Mouse (Mus musculus) CH12F3 (cell line): Measurements from ENCODE around the gene Emx2.

ENCODE experiments used
- in situ Hi-C: fragments of 300-500 bp; cut with MboI; formaldehyde crosslinking; loops from 2 replicates; pipeline ENCODE4 v1.14.3; 2020; ENCODE audit warnings: low sequenced_read_pairs

Gene Emx2

DNA sequence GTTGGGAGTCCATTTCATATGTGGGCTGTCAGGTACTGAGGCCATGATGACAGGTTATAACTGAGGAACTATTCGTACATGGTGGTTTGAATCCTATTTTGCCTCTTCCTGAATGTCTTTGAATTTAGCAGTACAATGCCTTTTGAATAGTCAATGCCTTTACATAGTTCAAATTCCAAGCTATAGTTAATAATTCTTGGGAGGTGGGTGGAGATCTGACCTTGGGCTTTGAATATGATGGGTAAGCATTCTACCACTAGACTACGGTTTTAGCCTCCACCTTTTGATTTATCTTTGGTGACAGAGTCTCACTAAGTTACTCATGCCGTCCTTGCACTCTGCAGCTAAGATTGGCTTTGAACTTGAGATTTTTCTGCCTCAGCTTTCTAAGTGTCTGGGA, 55.0 kb downstream of the Emx2 start:
- in situ Hi-C loops, result no loop called here
